Mouse (Mus musculus) lung, embryonic 15.5 days (tissue): ENCODE measurements around the gene Mia. TPM values are rescaled to one million over a fixed set of nuclear protein-coding genes. Genes with fewer than 3 reads are reported as not detected.
A peak's percentile ranks its signal among the peaks of the same experiment; 100 is the strongest.

ENCODE experiments used
- ATAC-seq: fragments of 200-750 bp; cut with Nextera tagmentation; 2 replicates; pipeline ENCODE4 v1.8.0; 2017; ENCODE audit warnings: moderate number of reproducible peaks, borderline replicate concordance; ENCODE audit not compliant: low FRiP score, low TSS enrichment; ENCODE audit errors: extremely low read depth
- H3K27ac ChIP-seq: fragments of 300-500 bp; sonication (generic); 2 replicates; pipeline ENCODE4 v1.5.1; 2015; ENCODE audit warnings: moderate library complexity, mild to moderate bottlenecking, inconsistent platforms
- H3K27me3 ChIP-seq: fragments of 300-500 bp; sonication (generic); 2 replicates; pipeline ENCODE4 v1.6.1; 2015; ENCODE audit warnings: inconsistent platforms
- H3K36me3 ChIP-seq: fragments of 300-500 bp; sonication (generic); 2 replicates; pipeline ENCODE4 v1.6.1; 2015; ENCODE audit warnings: inconsistent platforms
- H3K4me1 ChIP-seq: fragments of 300-500 bp; sonication (generic); 2 replicates; pipeline ENCODE4 v1.6.1; 2015; ENCODE audit warnings: inconsistent platforms
- H3K4me2 ChIP-seq: fragments of 300-500 bp; sonication (generic); 2 replicates; pipeline ENCODE4 v1.6.1; 2015; ENCODE audit warnings: inconsistent platforms, mild to moderate bottlenecking, moderate library complexity
- H3K4me3 ChIP-seq: fragments of 300-500 bp; sonication (generic); 2 replicates; pipeline ENCODE4 v1.5.1; 2015; ENCODE audit warnings: mild to moderate bottlenecking, inconsistent platforms
- H3K9ac ChIP-seq: fragments of 300-500 bp; sonication (generic); 2 replicates; pipeline ENCODE4 v1.6.1; 2015; ENCODE audit warnings: inconsistent platforms
- H3K9me3 ChIP-seq: fragments of 300-500 bp; sonication (generic); 2 replicates; pipeline ENCODE4 v1.6.1; 2016; ENCODE audit warnings: inconsistent platforms
- WGBS: fragments of 180-500 bp; shearing (Covaris S2); methylation state at CpG from one replicate; pipeline ENCODE4 v1.1.7; 2015; 5-methylcytosine and 5-hydroxymethylcytosine counted together
- polyA plus RNA-seq: library from polyadenylated mRNA; unstranded; fragments of >200 nt; fragmentation: Nextera tagmentation; extraction: Ambion mirVana; gene quantifications from 2 replicates; pipeline ENCODE4 v1.2.1, GENCODE M21; 2015

The Mia gene
- 150 and 170 TPM in 2 replicates for polyA plus RNA-seq

DNA sequence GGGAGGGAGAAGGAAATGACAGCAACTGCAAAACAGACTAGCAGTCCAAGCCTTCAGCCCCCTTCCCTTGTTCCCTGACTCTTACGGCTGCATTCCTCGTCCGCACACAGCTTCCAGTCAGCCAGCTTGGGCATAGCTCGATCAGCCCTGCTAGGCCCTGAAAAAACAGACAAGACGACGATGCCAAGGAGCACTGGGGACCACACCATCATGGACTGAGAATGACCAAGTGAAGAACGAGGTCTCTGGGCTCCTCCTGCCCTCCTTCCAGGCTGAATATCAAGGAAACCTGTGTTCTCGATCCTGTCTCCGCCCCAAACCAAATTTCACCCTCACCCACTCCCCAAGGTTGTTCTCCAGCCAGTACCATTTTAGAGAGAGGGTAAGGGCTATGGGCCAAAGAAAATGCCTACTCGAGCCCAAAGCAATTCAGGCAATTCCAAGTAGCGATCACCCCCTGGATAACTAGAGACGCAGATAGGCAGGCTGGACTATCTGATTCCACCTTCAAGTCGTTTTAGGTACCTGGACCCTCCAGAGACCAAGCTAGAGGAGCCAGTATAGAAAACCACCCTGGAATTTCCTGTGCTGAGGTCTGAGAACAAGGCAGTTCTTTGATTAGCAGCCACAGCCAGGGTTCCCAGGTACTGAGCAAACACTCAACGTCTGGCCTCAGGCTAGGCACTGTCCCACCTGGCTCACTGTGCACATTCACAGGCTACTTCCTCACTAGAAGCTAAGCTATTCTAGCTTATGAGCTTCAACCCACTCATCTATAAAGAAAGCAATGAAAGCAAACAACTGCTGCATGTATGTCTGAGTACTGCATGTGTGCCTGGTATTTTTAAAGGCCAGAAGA lies at the start of gene Mia, which contains the start of gene Gm21983:
TSS of gene Mia (minus strand) at position 321 of the 859 bp plus-strand sequence.
TSS of gene Gm21983 (minus strand) at position 250 of the 859 bp plus-strand sequence.
- H3K36me3 ChIP-seq = peaks cover 26% of the 10 kb centered on the region
- H3K9me3 ChIP-seq = no peaks in the 10 kb centered on the region
- H3K4me1 ChIP-seq = peaks cover 25% of the 10 kb centered on the region
- H3K4me2 ChIP-seq = peak within 1 kb of the TSS; percentile 58
- H3K9ac ChIP-seq = peak within 1 kb of the TSS; percentile 35
- 0 out of 2 replicates have a peak, but pooled peaks have one; percentile 5 for ATAC-seq
- H3K27me3 ChIP-seq = no peaks in the 10 kb centered on the region
- H3K4me3 ChIP-seq = peak within 1 kb of the TSS; percentile 82
- H3K27ac ChIP-seq = peak within 1 kb of the TSS; percentile 98
- 47% methylated on average over 14 of the region's 14 CpGs for WGBS

DNA sequence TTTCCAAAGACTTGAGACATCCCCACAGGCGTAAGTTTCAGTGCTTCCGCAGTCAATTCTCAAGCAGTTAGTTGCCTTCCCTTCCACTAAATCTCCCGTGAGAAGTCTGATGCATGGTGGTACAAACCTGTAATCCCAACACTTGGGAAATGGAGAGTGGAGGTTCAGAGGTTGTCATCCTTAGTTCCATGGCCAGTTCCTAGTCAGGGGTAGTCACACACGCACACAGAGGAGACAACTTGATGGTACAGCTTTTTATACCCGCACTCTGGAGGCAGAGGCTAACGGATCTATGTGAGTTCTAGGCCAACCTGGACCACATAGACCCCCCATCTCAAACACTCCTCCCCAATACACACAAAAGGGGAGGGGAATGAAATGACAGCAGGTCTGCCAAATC lies 47.9 kb upstream of the Mia start:
- peak overlapping the region; percentile 74 for H3K9ac ChIP-seq
- peaks cover 60% of the 10 kb centered on the region for H3K4me1 ChIP-seq
- peak overlapping the region; percentile 80 for H3K4me3 ChIP-seq
- no peaks in the 10 kb centered on the region for H3K27me3 ChIP-seq
- H3K9me3 ChIP-seq = no peaks in the 10 kb centered on the region
- peak overlapping the region; percentile 87 for H3K27ac ChIP-seq
- 12% methylated on average over 6 of the region's 6 CpGs for WGBS
- H3K4me2 ChIP-seq = peak overlapping the region; percentile 83
- ATAC-seq = no peak
- no peaks in the 10 kb centered on the region for H3K36me3 ChIP-seq

DNA sequence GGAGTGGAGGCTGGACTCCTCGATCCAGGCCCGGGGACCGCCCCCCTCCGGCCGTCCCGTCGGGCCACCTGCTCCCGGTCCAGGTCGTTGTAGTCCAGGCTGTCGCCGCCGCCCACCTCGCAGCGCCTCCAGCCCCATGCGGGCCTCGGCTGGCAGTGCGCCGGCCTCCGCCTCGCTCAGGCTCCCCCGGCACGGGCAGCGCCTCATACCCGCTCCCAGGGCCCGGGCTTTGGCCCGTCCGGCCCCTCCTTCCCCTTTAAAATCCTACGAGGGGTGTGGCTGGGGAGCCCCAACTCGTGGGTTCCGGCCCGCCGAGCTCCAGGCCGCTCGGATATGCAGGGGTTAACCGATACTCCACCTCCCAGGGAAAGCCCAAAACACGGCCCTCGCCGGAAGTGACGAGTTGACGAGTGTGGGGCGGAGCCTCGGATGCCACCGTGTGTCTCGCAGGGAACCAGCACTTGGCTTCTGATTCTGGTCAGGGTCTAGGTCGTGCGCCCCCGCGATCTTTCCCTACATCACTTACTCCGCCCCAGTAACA lies 47.4 kb upstream of the Mia start, which contains the start of gene Itpkc:
TSS of gene Itpkc (minus strand) at position 381 of the 541 bp plus-strand sequence.
- H3K9me3 ChIP-seq = no peaks in the 10 kb centered on the region
- no peaks in the 10 kb centered on the region for H3K36me3 ChIP-seq
- peak within 1 kb of the TSS; percentile 83 for H3K4me2 ChIP-seq
- H3K9ac ChIP-seq = peak within 1 kb of the TSS; percentile 74
- H3K4me1 ChIP-seq = peaks cover 58% of the 10 kb centered on the region
- H3K27ac ChIP-seq = peak within 1 kb of the TSS; percentile 87
- peak within 1 kb of the TSS; percentile 80 for H3K4me3 ChIP-seq
- WGBS = under 1% methylated on average over 48 of the region's 49 CpGs
- no peaks in the 10 kb centered on the region for H3K27me3 ChIP-seq
- peak; percentile 83 for ATAC-seq

DNA sequence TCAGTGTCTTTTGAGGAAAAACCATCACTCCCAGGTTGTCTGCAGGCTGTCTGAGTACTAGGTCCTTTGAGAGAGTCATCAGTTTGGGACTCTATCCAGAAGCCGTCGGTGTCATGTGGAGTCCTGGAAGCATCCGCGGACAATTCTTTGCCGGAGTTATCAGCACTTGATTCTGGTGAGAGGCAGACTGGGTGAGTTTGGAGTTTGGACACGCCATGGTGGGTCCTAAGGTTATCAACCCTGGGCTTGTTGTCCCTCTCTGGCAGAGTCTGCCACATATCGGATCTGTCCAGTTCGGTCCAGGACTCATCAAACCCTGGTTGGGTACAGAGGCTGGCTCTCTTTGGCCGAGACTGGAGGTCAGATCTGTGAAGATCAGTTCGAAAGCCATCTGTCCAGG lies 46.7 kb upstream of the Mia start:
- peak overlapping the region; percentile 80 for H3K4me3 ChIP-seq
- H3K4me1 ChIP-seq = peaks cover 56% of the 10 kb centered on the region

DNA sequence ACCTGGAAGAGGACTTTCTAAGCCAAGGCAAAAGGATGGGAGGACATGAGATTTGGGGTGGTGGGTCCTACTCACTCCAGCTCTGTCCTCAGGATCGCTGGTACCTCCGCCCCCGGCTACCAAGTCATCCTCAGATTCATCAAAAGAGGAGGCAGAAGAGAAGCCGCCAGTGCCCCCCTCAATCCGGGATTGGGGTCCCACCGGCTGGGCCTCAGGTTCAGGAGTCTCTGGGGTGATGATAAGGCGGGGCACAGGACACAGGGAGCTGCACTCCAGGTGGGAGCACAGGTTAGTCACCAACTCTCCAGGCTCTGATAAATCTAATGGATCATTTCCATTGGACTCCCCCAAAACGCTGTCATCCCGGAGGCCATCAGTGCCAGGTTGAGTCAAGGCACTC lies 46.3 kb upstream of the Mia start:
- Histone ChIP-seq H3K9me3 (no peaks in the 10 kb centered on the region), H3K36me3 (no peaks in the 10 kb centered on the region), H3K27ac (no peak overlapping the region), H3K27me3 (no peaks in the 10 kb centered on the region), H3K4me3 (peak overlapping the region; percentile 80), H3K4me1 (peaks cover 52% of the 10 kb centered on the region), H3K9ac (peak overlapping the region; percentile 74), H3K4me2 (peak overlapping the region; percentile 83)
- ATAC-seq = no peak
- WGBS = 19% methylated on average over 9 of the region's 9 CpGs

More for the DNA sequence above, 46.7 kb upstream of the Mia start:
- no peak; the same call in 1 of the 2 replicates for ATAC-seq
- Histone ChIP-seq H3K9ac (peak overlapping the region; percentile 74), H3K4me2 (peak overlapping the region; percentile 83), H3K27me3 (no peaks in the 10 kb centered on the region), H3K27ac (peak overlapping the region; percentile 87), H3K9me3 (no peaks in the 10 kb centered on the region), H3K36me3 (no peaks in the 10 kb centered on the region)
- WGBS = 3% methylated on average over 10 of the region's 10 CpGs

DNA sequence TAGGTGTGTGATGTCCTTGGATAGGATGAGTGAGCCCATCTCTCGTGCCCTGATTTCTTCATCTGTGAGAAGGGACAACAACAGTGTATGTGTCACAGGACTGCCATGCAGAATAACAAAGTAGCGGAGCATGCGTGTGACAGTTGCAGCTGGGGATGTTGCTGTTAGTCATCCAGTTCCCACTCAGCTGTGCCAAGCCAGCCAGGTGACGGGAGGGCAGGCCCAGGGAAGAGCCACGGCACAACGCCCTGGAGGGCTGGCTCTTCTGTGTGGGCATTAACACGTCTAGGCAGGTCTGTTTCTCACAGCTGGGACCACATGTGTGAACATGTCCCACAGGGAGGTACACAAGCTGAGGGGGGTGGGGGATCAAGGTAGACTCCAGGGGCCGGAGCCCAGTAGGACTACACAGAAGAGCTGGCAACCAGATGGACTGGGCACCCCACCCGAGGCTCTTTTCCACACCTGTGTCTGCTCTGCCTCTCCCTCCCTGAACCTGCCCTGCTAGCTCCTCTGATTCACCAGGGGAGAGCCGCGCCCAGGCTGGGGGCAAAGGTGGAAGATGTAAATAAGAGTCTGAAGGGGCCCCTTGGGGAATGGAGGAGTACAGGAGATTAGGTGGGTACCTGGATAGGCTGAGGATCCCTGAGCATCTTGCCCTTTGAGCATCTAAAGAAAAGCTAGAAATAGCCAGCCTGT lies 44.1 kb upstream of the Mia start:
- H3K4me3 ChIP-seq = no peak overlapping the region
- H3K9me3 ChIP-seq = no peaks in the 10 kb centered on the region
- 66% methylated on average over 9 of the region's 11 CpGs for WGBS
- peaks cover 5% of the 10 kb centered on the region; the same call in 1 of the 2 replicates for H3K36me3 ChIP-seq
- H3K27ac ChIP-seq = no peak overlapping the region
- peaks cover 47% of the 10 kb centered on the region for H3K4me1 ChIP-seq
- peak overlapping the region; percentile 22; the same call in 1 of the 2 replicates for H3K9ac ChIP-seq
- H3K27me3 ChIP-seq = no peaks in the 10 kb centered on the region
- peak overlapping the region; percentile 83; the same call in 1 of the 2 replicates for H3K4me2 ChIP-seq
- ATAC-seq = no peak

DNA sequence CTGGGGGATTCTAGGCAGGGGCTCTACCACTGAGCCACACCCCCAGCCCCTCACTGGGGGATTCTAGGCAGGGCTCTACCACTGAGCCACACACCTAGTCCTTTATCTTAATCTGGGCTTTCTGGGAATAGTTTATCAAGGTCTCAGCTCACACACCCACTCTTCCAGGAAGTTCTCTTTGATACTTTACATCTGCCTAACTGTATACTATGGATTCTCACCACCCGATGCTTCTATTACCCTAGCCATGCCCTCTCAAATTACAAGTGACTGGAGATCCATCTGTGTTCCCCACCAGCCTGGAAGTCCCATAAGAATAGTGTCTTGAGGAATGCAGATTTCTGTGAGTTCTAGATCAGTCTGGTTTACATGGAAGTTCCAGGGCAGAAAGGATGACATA lies 41.6 kb upstream of the Mia start:
- no peaks in the 10 kb centered on the region for H3K9me3 ChIP-seq
- no peak overlapping the region for H3K9ac ChIP-seq
- WGBS = 62% methylated on average over 1 of the region's 1 CpGs
- ATAC-seq = no peak
- H3K4me3 ChIP-seq = no peak overlapping the region
- H3K27ac ChIP-seq = no peak overlapping the region
- H3K27me3 ChIP-seq = no peaks in the 10 kb centered on the region
- H3K4me1 ChIP-seq = peaks cover 39% of the 10 kb centered on the region
- H3K4me2 ChIP-seq = no peak overlapping the region
- H3K36me3 ChIP-seq = peaks cover 20% of the 10 kb centered on the region

DNA sequence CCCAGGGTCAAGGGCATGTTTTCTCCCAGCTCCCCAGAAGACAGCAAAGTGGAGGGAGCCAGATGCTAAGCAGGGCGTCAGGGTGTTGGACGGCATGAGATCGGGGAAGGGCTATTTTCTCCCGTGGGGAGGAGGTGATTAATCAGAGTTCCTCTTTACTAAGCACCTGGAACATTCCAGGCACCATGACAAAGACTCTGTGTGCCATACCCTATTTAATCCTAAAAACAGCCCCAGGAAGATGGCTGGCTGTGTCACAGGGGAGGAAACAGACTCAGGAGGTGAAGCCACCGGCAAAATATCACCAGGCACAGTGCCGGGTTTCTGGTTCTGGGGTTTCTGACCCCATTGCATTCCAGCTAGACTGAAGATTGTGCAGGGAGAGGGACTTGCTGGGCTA lies 41.0 kb upstream of the Mia start:
- Histone ChIP-seq H3K9ac (no peak overlapping the region), H3K9me3 (no peaks in the 10 kb centered on the region), H3K27me3 (no peaks in the 10 kb centered on the region), H3K4me1 (peaks cover 33% of the 10 kb centered on the region), H3K4me2 (no peak overlapping the region), H3K36me3 (peaks cover 20% of the 10 kb centered on the region), H3K27ac (no peak overlapping the region), H3K4me3 (no peak overlapping the region)
- WGBS = 69% methylated on average over 6 of the region's 6 CpGs
- ATAC-seq = no peak

DNA sequence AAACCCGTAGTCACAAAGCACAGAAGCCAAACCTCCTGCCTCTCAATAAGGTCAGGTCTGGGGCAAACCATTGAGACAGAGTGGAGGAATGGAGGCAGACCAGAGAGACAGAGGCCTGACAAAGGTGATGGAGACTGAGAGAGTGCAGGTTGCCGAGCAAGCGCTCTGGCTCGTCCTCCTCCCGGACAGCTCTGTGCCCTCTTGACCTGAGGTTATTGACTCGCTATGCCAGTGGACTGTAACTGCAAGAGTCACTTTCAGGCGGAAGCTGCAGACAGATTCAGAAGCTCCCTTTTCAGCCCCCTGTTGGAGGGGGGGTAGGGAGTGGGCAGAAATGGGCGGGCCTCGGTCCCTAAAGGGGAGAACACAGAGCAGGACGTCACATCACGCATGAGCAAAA lies 39.0 kb upstream of the Mia start:
- no peaks in the 10 kb centered on the region for H3K27me3 ChIP-seq
- H3K4me3 ChIP-seq = no peak overlapping the region
- H3K4me2 ChIP-seq = no peak overlapping the region
- H3K9me3 ChIP-seq = no peaks in the 10 kb centered on the region
- no peak for ATAC-seq
- 79% methylated on average over 11 of the region's 11 CpGs for WGBS
- peaks cover 26% of the 10 kb centered on the region for H3K36me3 ChIP-seq
- H3K9ac ChIP-seq = no peak overlapping the region
- H3K4me1 ChIP-seq = peaks cover 13% of the 10 kb centered on the region
- H3K27ac ChIP-seq = no peak overlapping the region

DNA sequence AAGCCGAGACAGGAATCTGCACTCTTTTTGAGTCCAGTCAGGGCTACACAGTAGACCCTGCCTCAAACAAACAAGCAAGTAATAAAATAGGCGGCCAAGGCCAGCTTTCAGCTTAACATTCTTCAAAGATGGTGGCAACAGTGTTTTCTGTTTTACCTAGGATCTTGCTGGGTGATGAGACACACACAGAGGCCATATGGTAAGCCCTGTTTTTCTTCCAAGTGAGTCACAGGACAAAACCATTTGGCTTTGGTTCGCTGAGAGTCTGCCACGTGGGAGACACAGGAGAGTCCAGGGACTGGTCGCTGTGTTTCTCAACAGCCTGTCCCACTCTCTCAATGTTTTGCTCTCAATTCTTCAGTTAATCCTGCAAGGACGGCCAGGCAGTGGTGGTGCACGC lies 37.6 kb upstream of the Mia start:
- Histone ChIP-seq H3K9me3 (no peaks in the 10 kb centered on the region), H3K4me2 (no peak overlapping the region), H3K9ac (no peak overlapping the region), H3K27ac (no peak overlapping the region), H3K27me3 (no peaks in the 10 kb centered on the region), H3K36me3 (peaks cover 36% of the 10 kb centered on the region), H3K4me1 (no peaks in the 10 kb centered on the region), H3K4me3 (no peak overlapping the region)
- 81% methylated on average over 7 of the region's 7 CpGs for WGBS
- ATAC-seq = no peak

DNA sequence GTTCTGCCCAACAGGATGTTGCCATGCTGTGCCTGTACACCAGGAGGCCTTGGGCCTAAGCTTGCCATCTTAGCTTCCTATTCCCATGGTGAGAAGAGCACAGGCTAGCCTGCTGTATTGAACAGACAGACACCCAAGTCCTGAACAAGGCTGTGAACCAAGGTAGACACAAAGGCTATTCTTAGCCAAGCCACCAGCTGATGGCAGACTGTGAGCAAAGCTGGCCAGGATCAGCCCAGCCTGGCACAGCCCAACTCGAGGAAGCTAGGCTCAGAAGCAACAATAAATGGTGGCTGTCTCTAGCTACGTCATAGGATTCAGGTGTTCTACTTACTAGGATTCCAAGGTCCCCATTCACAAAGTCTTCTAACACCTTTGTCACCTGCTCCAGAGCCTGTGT lies 31.7 kb upstream of the Mia start:
- H3K4me3 ChIP-seq = no peak overlapping the region
- peaks cover 46% of the 10 kb centered on the region for H3K36me3 ChIP-seq
- H3K4me2 ChIP-seq = no peak overlapping the region
- H3K4me1 ChIP-seq = no peaks in the 10 kb centered on the region
- no peak overlapping the region for H3K9ac ChIP-seq
- ATAC-seq = no peak
- H3K9me3 ChIP-seq = no peaks in the 10 kb centered on the region
- H3K27me3 ChIP-seq = no peaks in the 10 kb centered on the region
- H3K27ac ChIP-seq = no peak overlapping the region
- WGBS = 82% methylated on average over 2 of the region's 2 CpGs
